Mouse (Mus musculus): Measurements from ENCODE around the gene Stoml1. TPM values are rescaled to one million over a fixed set of nuclear protein-coding genes. Genes with fewer than 3 reads are reported as not detected.

Stoml1 gene
- polyA plus RNA-seq, 1 experiment from 2014 or later: 34.3 TPM

DNA sequence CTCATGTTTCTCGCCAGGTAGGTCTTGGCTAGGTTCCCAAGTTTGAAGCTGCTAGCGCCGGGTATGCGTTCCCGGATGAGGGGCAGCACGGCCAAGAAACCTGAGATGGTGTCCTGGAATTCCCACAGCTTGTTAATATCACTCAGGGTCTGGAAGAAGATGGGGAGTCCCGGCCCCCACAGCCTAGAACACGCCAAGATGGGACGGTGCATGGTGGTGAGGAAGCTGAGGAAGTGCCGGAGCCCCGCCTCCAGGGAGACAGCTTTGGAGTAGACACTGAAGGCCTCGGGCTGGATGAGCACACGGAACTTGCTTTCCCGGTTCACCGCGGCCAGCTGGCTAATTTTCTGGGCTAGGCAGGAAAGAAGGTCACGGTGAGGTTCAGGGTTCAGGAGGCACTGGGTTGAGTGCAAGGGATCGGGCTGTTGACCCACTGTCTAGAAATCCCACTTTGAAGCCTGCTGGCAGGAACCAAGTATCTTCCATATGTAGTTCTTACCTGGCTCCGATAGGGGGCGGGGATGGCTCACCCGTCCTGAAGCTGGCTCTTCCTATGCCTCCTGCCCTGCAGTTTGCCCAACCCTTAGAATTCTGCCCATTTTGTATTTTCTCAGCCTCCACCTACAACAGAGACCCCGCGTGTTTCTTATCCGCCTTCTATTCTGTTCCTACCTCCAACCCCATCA, 32.6 kb upstream of the Stoml1 start:
- no peak overlapping the region for H3K27ac ChIP-seq (ENCODE audit: low read length)
- DNase-seq (ENCODE audit: low spot score) (peak; percentile 77), ATAC-seq (no peak)

DNA sequence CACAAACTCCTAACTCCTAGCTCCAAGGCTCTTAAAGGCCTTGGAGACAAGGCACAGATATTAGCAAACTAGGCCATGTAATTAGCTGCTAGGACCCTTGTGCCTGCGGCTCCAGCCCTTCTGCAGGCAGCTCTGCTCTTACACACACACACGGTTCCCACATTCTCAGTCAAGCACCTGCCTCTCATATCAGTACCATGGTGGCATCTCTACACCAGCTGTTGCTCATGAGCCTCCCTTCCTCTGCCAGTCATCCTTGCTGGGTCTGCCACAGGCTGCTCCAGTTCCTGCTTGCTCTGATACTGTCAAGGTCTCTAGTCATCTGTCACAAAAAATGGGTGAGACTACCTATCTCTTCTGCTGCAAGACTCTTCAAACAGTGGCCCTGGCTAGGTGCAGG, 28.6 kb upstream of the Stoml1 start:
- H3K4me1 ChIP-seq (ENCODE audit: insufficient read depth, low read depth, low read length): no peaks in the 10 kb centered on the region
- H3K27me3 ChIP-seq (replicated peaks; ENCODE audit: insufficient read depth, low read length): no peaks in the 10 kb centered on the region
- H3K4me2 ChIP-seq (replicated peaks; ENCODE audit: low read depth, low read length): no peak overlapping the region
- DNase-seq (ENCODE audit: low spot score) (no peak), ATAC-seq (no peak)
- no peak overlapping the region for H3K9ac ChIP-seq (replicated peaks; ENCODE audit: low read depth)
- peaks cover 20% of the 10 kb centered on the region for H3K36me3 ChIP-seq (ENCODE audit: insufficient read depth, low read length)
- no peak overlapping the region for H3K27ac ChIP-seq (ENCODE audit: low read length)
- no peak overlapping the region for H3K4me3 ChIP-seq (ENCODE audit: low read depth, low read length)
- no peaks in the 10 kb centered on the region for H3K9me3 ChIP-seq (ENCODE audit: low read length)
- TF ChIP-seq EP300 (IDR thresholded peaks at IDR 0.05) (no peak), CTCF (IDR thresholded peaks at IDR 0.05) (no peak)
- 88% methylated on average over 2 of the region's 2 CpGs for WGBS

More for the DNA sequence above, 32.6 kb upstream of the Stoml1 start:
- Histone ChIP-seq H3K4me2 (replicated peaks; ENCODE audit: low read depth, low read length) (no peak overlapping the region), H3K27me3 (replicated peaks; ENCODE audit: insufficient read depth, low read length) (no peaks in the 10 kb centered on the region), H3K9me3 (ENCODE audit: low read length) (no peaks in the 10 kb centered on the region), H3K4me3 (ENCODE audit: low read depth, low read length) (no peak overlapping the region), H3K36me3 (ENCODE audit: insufficient read depth, low read length) (peaks cover 10% of the 10 kb centered on the region; the same call in 1 of the 2 replicates), H3K9ac (replicated peaks; ENCODE audit: low read depth) (no peak overlapping the region), H3K4me1 (ENCODE audit: insufficient read depth, low read depth, low read length) (no peaks in the 10 kb centered on the region)
- WGBS: 56% methylated on average over 24 of the region's 24 CpGs
- TF ChIP-seq EP300 (IDR thresholded peaks at IDR 0.05) (no peak), CTCF (IDR thresholded peaks at IDR 0.05) (peak; percentile 73)

DNA sequence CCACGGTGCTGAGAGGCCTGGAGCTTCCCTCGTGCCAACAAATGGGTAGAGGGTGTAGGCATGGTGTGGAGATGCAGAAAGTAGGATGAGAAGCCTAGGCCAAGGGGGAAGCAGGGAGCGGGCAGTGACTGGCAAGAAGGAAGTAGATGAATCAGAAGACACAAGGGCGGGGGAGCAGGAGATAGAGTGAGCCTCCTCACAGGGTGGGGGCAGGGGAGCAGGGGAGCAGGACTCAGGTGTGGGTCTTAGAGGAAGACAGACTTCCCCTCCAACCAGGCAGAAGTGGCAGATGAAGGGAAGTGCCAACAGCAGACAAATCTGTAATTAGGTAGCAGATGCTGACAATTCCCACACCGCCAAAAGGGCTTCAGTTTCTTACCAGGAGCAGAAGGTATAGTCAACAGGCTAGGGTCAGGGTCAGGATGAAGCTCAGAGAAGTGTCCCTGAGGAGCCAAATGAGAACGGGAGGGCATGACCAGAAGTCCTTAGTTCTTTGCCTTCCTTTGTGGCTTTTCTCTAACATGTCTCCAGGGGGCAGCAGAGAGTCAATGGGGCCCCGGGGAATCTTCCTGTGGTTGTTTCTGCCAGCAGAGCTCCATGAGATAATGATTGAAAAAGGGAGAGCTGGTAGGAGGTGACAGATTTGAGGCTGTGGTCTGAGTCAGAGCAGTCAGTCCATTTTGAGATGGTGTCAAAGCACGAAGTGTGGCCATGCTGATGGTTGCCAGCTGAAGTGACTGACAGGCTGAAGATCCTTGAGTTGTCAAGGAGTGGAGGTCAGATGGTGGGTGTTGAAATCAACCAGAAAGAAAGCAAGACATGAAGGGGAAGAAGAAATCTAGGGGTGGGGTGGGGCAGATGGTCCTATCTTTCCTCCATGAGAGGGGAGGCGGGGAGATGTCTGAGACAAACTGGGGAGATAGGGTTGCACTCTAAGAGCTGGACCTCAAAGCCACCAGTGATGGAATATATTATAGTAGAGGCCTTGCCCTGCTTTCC, 26.8 kb upstream of the Stoml1 start:
- WGBS: 64% methylated on average over 9 of the region's 9 CpGs
- Histone ChIP-seq H3K36me3 (ENCODE audit: insufficient read depth, low read length) (peaks cover 33% of the 10 kb centered on the region), H3K9ac (replicated peaks; ENCODE audit: low read depth) (no peak overlapping the region), H3K9me3 (ENCODE audit: low read length) (no peaks in the 10 kb centered on the region), H3K4me1 (ENCODE audit: insufficient read depth, low read depth, low read length) (no peaks in the 10 kb centered on the region), H3K27ac (ENCODE audit: low read length) (no peak overlapping the region), H3K4me2 (replicated peaks; ENCODE audit: low read depth, low read length) (no peak overlapping the region), H3K4me3 (ENCODE audit: low read depth, low read length) (no peak overlapping the region), H3K27me3 (replicated peaks; ENCODE audit: insufficient read depth, low read length) (no peaks in the 10 kb centered on the region)
- ATAC-seq: no peak
- DNase-seq (ENCODE audit: low spot score): peak; percentile 76
- TF ChIP-seq EP300 (IDR thresholded peaks at IDR 0.05) (no peak), CTCF (IDR thresholded peaks at IDR 0.05) (peak; percentile 88)

DNA sequence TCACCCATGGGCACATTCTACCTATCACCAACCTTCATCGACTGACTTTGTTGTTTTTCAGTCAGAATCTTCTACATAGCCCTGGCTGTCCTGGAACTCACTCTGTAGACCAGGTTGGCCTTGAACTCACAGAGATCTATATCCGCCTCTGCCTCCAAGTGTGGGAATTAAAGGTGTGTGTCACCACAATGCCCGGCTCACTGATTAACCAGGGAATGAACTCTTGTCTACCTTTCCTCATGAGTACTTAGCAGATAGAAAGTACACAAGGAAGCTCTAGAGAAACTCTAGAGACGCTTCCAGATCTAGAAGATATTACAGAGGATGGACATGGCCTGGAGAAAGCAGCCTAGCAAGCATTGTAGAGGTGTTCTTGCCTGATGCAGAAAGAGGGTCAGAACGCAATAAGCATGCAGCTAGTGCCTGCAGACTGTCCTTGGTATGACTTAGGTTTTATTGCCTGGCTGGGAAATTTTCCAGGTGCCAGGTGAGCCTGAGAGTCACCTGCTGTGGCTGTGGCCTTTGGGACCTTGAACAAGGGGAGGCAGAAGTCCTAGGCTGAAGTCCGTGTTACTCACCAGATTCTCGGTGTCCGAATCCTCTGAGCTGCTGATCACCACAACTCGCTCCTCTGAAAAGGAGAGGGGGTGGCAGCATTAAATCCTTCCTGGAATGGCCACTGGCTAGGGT, 24.0 kb upstream of the Stoml1 start:
- DNase-seq (ENCODE audit: low spot score) (no peak), ATAC-seq (no peak)
- TF ChIP-seq EP300 (IDR thresholded peaks at IDR 0.05) (no peak), CTCF (IDR thresholded peaks at IDR 0.05) (no peak)
- Histone ChIP-seq H3K36me3 (ENCODE audit: insufficient read depth, low read length) (peaks cover 24% of the 10 kb centered on the region), H3K4me2 (replicated peaks; ENCODE audit: low read depth, low read length) (no peak overlapping the region), H3K27ac (ENCODE audit: low read length) (no peak overlapping the region), H3K27me3 (replicated peaks; ENCODE audit: insufficient read depth, low read length) (no peaks in the 10 kb centered on the region), H3K9me3 (ENCODE audit: low read length) (no peaks in the 10 kb centered on the region), H3K4me3 (ENCODE audit: low read depth, low read length) (no peak overlapping the region), H3K4me1 (ENCODE audit: insufficient read depth, low read depth, low read length) (no peaks in the 10 kb centered on the region), H3K9ac (replicated peaks; ENCODE audit: low read depth) (no peak overlapping the region)
- 94% methylated on average over 9 of the region's 9 CpGs for WGBS

DNA sequence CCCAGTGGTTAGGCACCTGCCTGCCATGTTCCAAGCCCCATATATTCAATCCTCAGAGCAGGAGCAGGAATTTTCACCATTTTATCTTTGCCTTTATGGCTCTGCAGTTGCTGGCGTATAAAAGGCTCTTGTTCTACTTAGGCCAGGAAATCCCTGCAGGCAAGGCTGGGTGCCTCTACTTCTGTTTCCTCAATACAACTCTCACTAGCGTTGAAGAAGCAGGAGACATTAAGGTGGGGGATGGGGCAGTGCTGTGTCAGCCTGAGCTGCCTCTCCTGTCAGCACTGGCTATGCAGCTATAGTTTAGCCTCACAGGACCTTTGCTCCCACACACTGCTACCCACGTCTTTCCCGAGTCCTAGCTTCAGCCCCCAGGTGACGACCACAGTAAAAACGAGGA, 21.2 kb upstream of the Stoml1 start:
- H3K4me3 ChIP-seq (ENCODE audit: low read depth, low read length): no peak overlapping the region
- 51% methylated on average over 6 of the region's 6 CpGs for WGBS
- H3K9ac ChIP-seq (replicated peaks; ENCODE audit: low read depth): no peak overlapping the region
- ATAC-seq (no peak), DNase-seq (ENCODE audit: low spot score) (no peak)
- no peaks in the 10 kb centered on the region for H3K9me3 ChIP-seq (ENCODE audit: low read length)
- H3K27ac ChIP-seq (ENCODE audit: low read length): peak overlapping the region; percentile 32
- no peak for TF ChIP-seq EP300 (IDR thresholded peaks at IDR 0.05)
- no peak for TF ChIP-seq CTCF (IDR thresholded peaks at IDR 0.05)
- peaks cover 30% of the 10 kb centered on the region for H3K36me3 ChIP-seq (ENCODE audit: insufficient read depth, low read length)
- H3K4me1 ChIP-seq (ENCODE audit: insufficient read depth, low read depth, low read length): no peaks in the 10 kb centered on the region
- no peaks in the 10 kb centered on the region for H3K27me3 ChIP-seq (replicated peaks; ENCODE audit: insufficient read depth, low read length)
- no peak overlapping the region for H3K4me2 ChIP-seq (replicated peaks; ENCODE audit: low read depth, low read length)

DNA sequence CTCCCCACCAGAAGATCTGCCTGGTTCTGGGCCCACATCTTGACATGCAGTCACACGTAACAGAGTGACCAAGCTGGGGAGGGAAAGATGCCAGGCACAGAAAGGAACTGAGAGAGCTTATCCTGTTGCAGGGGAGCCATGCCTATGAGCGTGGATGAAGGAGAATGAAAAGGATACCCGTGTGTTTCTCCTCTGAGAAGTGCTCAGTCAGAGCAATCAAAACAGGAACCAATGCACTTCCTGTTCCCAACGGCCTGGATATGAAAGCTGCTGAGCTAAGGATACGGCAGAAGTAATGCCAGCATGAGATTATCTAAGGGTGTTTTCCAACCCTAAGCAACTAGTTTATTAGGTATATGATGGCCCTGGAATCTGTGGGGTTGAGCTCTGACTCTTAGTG, 20.6 kb upstream of the Stoml1 start:
- peak overlapping the region; percentile 32 for H3K27ac ChIP-seq (ENCODE audit: low read length)
- no peak overlapping the region for H3K9ac ChIP-seq (replicated peaks; ENCODE audit: low read depth)
- H3K4me2 ChIP-seq (replicated peaks; ENCODE audit: low read depth, low read length): no peak overlapping the region
- DNase-seq (ENCODE audit: low spot score): no peak
- no peaks in the 10 kb centered on the region for H3K9me3 ChIP-seq (ENCODE audit: low read length)
- no peak for TF ChIP-seq CTCF (IDR thresholded peaks at IDR 0.05)
- no peaks in the 10 kb centered on the region for H3K4me1 ChIP-seq (ENCODE audit: insufficient read depth, low read depth, low read length)
- no peak; the same call in 1 of the 2 replicates for ATAC-seq
- peaks cover 30% of the 10 kb centered on the region for H3K36me3 ChIP-seq (ENCODE audit: insufficient read depth, low read length)
- no peaks in the 10 kb centered on the region for H3K27me3 ChIP-seq (replicated peaks; ENCODE audit: insufficient read depth, low read length)
- WGBS: 45% methylated on average over 5 of the region's 5 CpGs
- H3K4me3 ChIP-seq (ENCODE audit: low read depth, low read length): no peak overlapping the region

All from lung, postnatal 0 days (tissue).